Mouse (Mus musculus): Measurements from ENCODE around the gene Olfr1209.

Gene Olfr1209

GRCm38 (mm10) chr2:88915057-88915456 is at the start of gene Olfr1209:
TSS of gene Olfr1209 (minus strand) at chr2:88915157.
- DNase-seq (ENCODE audit: extremely low read depth, low read depth, low spot score), result no peak

DNA sequence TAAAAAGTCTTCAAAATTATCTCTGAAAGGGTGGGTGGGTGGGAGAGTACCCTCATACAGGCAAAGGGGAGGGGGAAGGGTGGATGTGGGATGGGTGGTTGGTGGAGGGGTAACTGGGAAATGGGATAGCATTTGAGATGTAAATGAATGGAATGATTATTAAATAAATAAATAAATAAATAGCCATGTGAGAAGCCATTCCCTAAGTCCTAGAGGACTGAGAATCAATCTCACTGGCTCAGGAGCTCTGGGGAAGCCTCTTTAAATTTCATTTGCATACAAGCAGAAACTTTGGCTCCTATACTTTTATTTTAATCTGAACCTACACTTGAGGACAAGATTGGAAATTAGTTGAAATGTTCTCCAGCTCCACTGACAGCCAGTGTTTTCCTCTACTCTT is 38.7 kb upstream of the Olfr1209 start, which contains the start of gene Olfr1212:
Gene Olfr1212 (plus strand): TSS at position 301 of the 400 bp plus-strand sequence.
- no peak for DNase-seq (ENCODE audit: extremely low read depth, low read depth, low spot score)

DNA sequence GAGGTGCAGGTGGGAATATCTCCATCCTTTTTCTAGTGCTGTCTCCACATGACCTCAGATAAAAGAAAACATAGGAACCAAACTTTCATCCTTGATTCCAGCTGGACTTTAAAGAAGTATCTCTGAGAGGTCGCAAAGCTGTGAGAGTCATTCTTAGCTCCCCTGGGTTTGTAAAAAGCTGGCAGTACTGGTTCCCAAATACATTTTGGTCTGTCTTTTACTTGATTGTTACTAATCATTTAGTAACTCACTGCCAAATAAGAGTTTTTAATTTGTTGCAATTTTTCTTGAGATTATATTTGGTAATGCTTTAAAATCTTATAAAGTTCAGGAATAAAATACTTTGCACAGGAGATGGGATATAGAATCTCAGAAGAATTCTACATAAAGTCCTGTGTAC is 23.1 kb upstream of the Olfr1209 start, which contains the start of gene Olfr1211:
Gene Olfr1211 (minus strand): TSS at position 101 of the 400 bp plus-strand sequence.
- DNase-seq (ENCODE audit: extremely low read depth, low read depth, low spot score), result no peak

GRCm38 (mm10) chr2:88902211-88902610 is 12.7 kb downstream of the Olfr1209 start, which contains the start of gene Olfr1208:
TSS of gene Olfr1208 (minus strand) at chr2:88902311.
- no peak for DNase-seq (ENCODE audit: extremely low read depth, low read depth, low spot score)

DNA sequence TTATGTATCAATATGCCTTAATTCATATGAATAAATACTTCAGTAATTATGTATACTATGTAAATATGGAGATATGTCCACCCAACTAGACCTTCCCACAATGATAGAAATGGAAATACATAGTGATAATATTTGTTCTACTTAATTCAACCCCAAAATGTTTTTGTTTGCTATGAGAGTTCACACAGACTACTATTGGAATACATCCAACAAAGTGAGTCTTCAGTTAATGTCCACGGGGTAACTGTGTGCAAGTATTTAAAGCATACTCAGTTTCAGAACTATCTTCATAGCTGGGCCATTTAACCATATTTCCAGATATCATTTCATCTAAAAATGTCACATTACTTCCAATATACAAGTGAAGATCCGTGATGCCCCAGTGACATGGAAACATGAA is 52.0 kb downstream of the Olfr1209 start, which contains the start of gene Olfr1206:
Gene Olfr1206 (plus strand): TSS at position 301 of the 400 bp plus-strand sequence.
- DNase-seq (ENCODE audit: extremely low read depth, low read depth, low spot score), result no peak
